Mouse (Mus musculus) heart, embryonic 14.5 days (tissue): Measurements from ENCODE around the gene Stxbp5l. TPM values are rescaled to one million over a fixed set of nuclear protein-coding genes. Genes with fewer than 3 reads are reported as not detected.

ENCODE experiments used
- ATAC-seq: fragments of 200-750 bp; cut with Nextera tagmentation; 2 replicates; pipeline ENCODE4 v1.8.0; 2017; ENCODE audit warnings: low read depth, moderate TSS enrichment; ENCODE audit not compliant: insufficient number of reproducible peaks, insufficient read depth, low FRiP score
- H3K27ac ChIP-seq, 2 experiments: fragments of 200-500 bp in 1 of 2; fragments of 300-500 bp in 1 of 2; sonication (generic) in 1 of 2; replicated peaks in 1 of 2; 2 replicates each; pipeline ENCODE4 v1.5.1; 2012 to 2014; ENCODE audit warnings: low read depth in 2 of 2, low read length in 2 of 2, control low read depth in 1 of 2, mild to moderate bottlenecking in 1 of 2, mixed read lengths in 1 of 2; ENCODE audit not compliant: control insufficient read depth in 1 of 2, insufficient read depth in 1 of 2
- H3K27me3 ChIP-seq: fragments of 300-500 bp; sonication (generic); 2 replicates; pipeline ENCODE4 v1.6.1; 2014; ENCODE audit warnings: mild to moderate bottlenecking, low read length, control low read depth; ENCODE audit not compliant: control insufficient read depth, insufficient read depth
- H3K36me3 ChIP-seq: fragments of 300-500 bp; sonication (generic); 2 replicates; pipeline ENCODE4 v1.6.1; 2014; ENCODE audit warnings: mild to moderate bottlenecking, control low read depth, low read length, mixed read lengths; ENCODE audit not compliant: control insufficient read depth, insufficient read depth
- H3K4me1 ChIP-seq, 2 experiments: fragments of 200-500 bp in 1 of 2; fragments of 300-500 bp in 1 of 2; sonication (generic) in 1 of 2; 2 replicates each; pipeline ENCODE4 v1.6.1; 2012 to 2014; ENCODE audit warnings: low read length in 2 of 2, control low read depth in 1 of 2, mixed read lengths in 1 of 2; ENCODE audit not compliant: control insufficient read depth in 2 of 2, insufficient read depth in 2 of 2
- H3K4me2 ChIP-seq: fragments of 300-500 bp; sonication (generic); 2 replicates; pipeline ENCODE4 v1.6.1; 2014; ENCODE audit warnings: mild to moderate bottlenecking, low read length
- H3K4me3 ChIP-seq, 2 experiments: fragments of 200-500 bp in 1 of 2; fragments of 300-500 bp in 1 of 2; sonication (generic) in 1 of 2; 2 replicates each; pipeline ENCODE4 v1.5.1; 2012 to 2014; ENCODE audit warnings: low read length in 2 of 2, mild to moderate bottlenecking in 2 of 2, control low read depth in 1 of 2, low read depth in 1 of 2, moderate library complexity in 1 of 2; ENCODE audit not compliant: control insufficient read depth in 1 of 2, insufficient read depth in 1 of 2
- H3K9ac ChIP-seq: fragments of 300-500 bp; sonication (generic); 2 replicates; pipeline ENCODE4 v1.6.1; 2014; ENCODE audit warnings: mild to moderate bottlenecking, low read length
- H3K9me3 ChIP-seq: fragments of 300-500 bp; sonication (generic); 2 replicates; pipeline ENCODE4 v1.6.1; 2016; ENCODE audit warnings: low read length, control low read depth; ENCODE audit not compliant: control insufficient read depth
- WGBS: fragments of 180-500 bp; shearing (Covaris S2); extraction: QIAGEN DNeasy Blood & Tissue Kit; methylation state at CpG from one replicate; pipeline ENCODE4 v1.1.7; 2014; 5-methylcytosine and 5-hydroxymethylcytosine counted together
- polyA plus RNA-seq: library from polyadenylated mRNA; unstranded; fragments of >200 nt; fragmentation: Nextera tagmentation; extraction: Ambion mirVana; gene quantifications from 2 replicates; pipeline ENCODE4 v1.2.1, GENCODE M21; 2014

The Stxbp5l gene
- 0.12 TPM in 2 replicates for polyA plus RNA-seq

- peaks cover 16% of the 10 kb centered on the region; the same call in 1 of the 2 replicates for H3K27me3 ChIP-seq
- H3K36me3 ChIP-seq = no peaks in the 10 kb centered on the region
- peaks cover 7 to 9% of the 10 kb centered on the region in 2 experiments; a peak in 3 of 4 replicates for H3K4me1 ChIP-seq
- H3K9ac ChIP-seq = peak within 1 kb of the TSS; percentile 52
- H3K9me3 ChIP-seq = no peaks in the 10 kb centered on the region
- H3K4me3 ChIP-seq = peak within 1 kb of the TSS; percentile 53 to 57
- peak; percentile 97 for ATAC-seq
- peak within 1 kb of the TSS; percentile 99 for H3K4me2 ChIP-seq
- no peak within 1 kb of the TSS for H3K27ac ChIP-seq
- 0% methylated on average over 33 of the region's 33 CpGs for WGBS
Observed at GRCm38 (mm10) chr16:37384821-37385344, at the start of gene Stxbp5l. Gene Stxbp5l (minus strand): TSS chr16:37384962.

- H3K36me3 ChIP-seq = no peaks in the 10 kb centered on the region
- ATAC-seq = no peak
- no peak overlapping the region for H3K9ac ChIP-seq
- no peak overlapping the region for H3K4me2 ChIP-seq
- H3K4me3 ChIP-seq = no peak overlapping the region
- no peaks in the 10 kb centered on the region for H3K4me1 ChIP-seq
- no peak overlapping the region for H3K27ac ChIP-seq
- 52% methylated on average over 5 of the region's 5 CpGs for WGBS
- H3K9me3 ChIP-seq = no peaks in the 10 kb centered on the region
- H3K27me3 ChIP-seq = no peaks in the 10 kb centered on the region
Observed at GRCm38 (mm10) chr16:37433418-37434204, 48.8 kb upstream of the Stxbp5l start.

GRCm38 (mm10) chr16:37425434-37425833 is 40.7 kb upstream of the Stxbp5l start:
- no peaks in the 10 kb centered on the region for H3K27me3 ChIP-seq
- H3K27ac ChIP-seq = no peak overlapping the region
- no peaks in the 10 kb centered on the region for H3K36me3 ChIP-seq
- H3K4me2 ChIP-seq = no peak overlapping the region
- WGBS = 45% methylated on average over 1 of the region's 1 CpGs
- H3K9me3 ChIP-seq = no peaks in the 10 kb centered on the region
- no peak overlapping the region for H3K9ac ChIP-seq
- ATAC-seq = no peak
- H3K4me3 ChIP-seq = no peak overlapping the region
- no peaks in the 10 kb centered on the region for H3K4me1 ChIP-seq

- H3K4me1 ChIP-seq = no peaks in the 10 kb centered on the region
- 70% methylated on average over 5 of the region's 5 CpGs for WGBS
Observed at GRCm38 (mm10) chr16:37422874-37423273, 38.1 kb upstream of the Stxbp5l start.

GRCm38 (mm10) chr16:37421851-37422250 is 37.1 kb upstream of the Stxbp5l start:
- Histone ChIP-seq H3K9ac (no peak overlapping the region), H3K27me3 (no peaks in the 10 kb centered on the region), H3K4me1 (no peaks in the 10 kb centered on the region), H3K4me3 (no peak overlapping the region), H3K36me3 (no peaks in the 10 kb centered on the region), H3K4me2 (no peak overlapping the region), H3K9me3 (no peaks in the 10 kb centered on the region), H3K27ac (no peak overlapping the region)
- WGBS = 80% methylated on average over 3 of the region's 3 CpGs
- no peak for ATAC-seq

More at GRCm38 (mm10) chr16:37422874-37423273, 38.1 kb upstream of the Stxbp5l start:
- ATAC-seq = no peak
- Histone ChIP-seq H3K36me3 (no peaks in the 10 kb centered on the region), H3K4me2 (no peak overlapping the region), H3K4me3 (no peak overlapping the region), H3K27ac (no peak overlapping the region), H3K9me3 (no peaks in the 10 kb centered on the region), H3K9ac (no peak overlapping the region), H3K27me3 (no peaks in the 10 kb centered on the region)

GRCm38 (mm10) chr16:37420512-37420911 is 35.8 kb upstream of the Stxbp5l start:
- ATAC-seq = no peak
- Histone ChIP-seq H3K4me1 (no peaks in the 10 kb centered on the region), H3K27ac (no peak overlapping the region), H3K4me3 (no peak overlapping the region), H3K9ac (no peak overlapping the region), H3K4me2 (no peak overlapping the region), H3K27me3 (no peaks in the 10 kb centered on the region), H3K36me3 (no peaks in the 10 kb centered on the region), H3K9me3 (no peaks in the 10 kb centered on the region)
- 67% methylated on average over 2 of the region's 2 CpGs for WGBS

- ATAC-seq = no peak
- 68% methylated on average over 4 of the region's 4 CpGs for WGBS
- H3K4me2 ChIP-seq = no peak overlapping the region
- no peaks in the 10 kb centered on the region for H3K36me3 ChIP-seq
- no peaks in the 10 kb centered on the region for H3K4me1 ChIP-seq
- no peaks in the 10 kb centered on the region for H3K9me3 ChIP-seq
- H3K9ac ChIP-seq = no peak overlapping the region
- H3K4me3 ChIP-seq = no peak overlapping the region
- no peak overlapping the region for H3K27ac ChIP-seq
- no peaks in the 10 kb centered on the region for H3K27me3 ChIP-seq
Observed at GRCm38 (mm10) chr16:37405536-37405935, 20.8 kb upstream of the Stxbp5l start.
